ENCODE assay signal across 9 mouse cellular contexts in genomic region chr3:87150689-87151244, GRCm38 (mm10). TPM values are rescaled to one million over a fixed set of nuclear protein-coding genes. Genes with fewer than 3 reads are reported as not detected.
DNase-seq lines count a peak whose midpoint lies in the region; ATAC-seq and TF ChIP-seq lines count a peak whose summit lies in the region.
"Had no signal": no experiment of that assay in that cellular context is flagged by ENCODE, and none has a peak within 500 bp of the region (broad histone marks: within the 10 kb centered on the region; RNA-seq: fewer than 3 reads in every experiment).

No protein-coding gene starts in this region.

- peaks cover 4% of the 10 kb centered on the region for H3K4me1 ChIP-seq in kidney, adult 2 months (ENCODE audit: control insufficient read depth, insufficient read depth, low read length)
- peaks cover 33% of the 10 kb centered on the region for H3K4me1 ChIP-seq in lung, postnatal 0 days (ENCODE audit: insufficient read depth, low read depth, low read length)
- H3K4me1 ChIP-seq in stomach, postnatal 0 days (replicated peaks; ENCODE audit: control insufficient read depth, insufficient read depth): peaks cover 10% of the 10 kb centered on the region

- intact Hi-C loops in left cerebral cortex, postnatal 25 days (cut with DNase I): no loop called here

- ATAC-seq in lung, postnatal 0 days: peak; percentile 88
- peak; percentile 68; the same call in 1 of the 2 replicates for ATAC-seq in stomach, postnatal 0 days (ENCODE audit: low FRiP score, low TSS enrichment)

- H3K4me2 ChIP-seq in lung, postnatal 0 days (replicated peaks; ENCODE audit: low read depth, low read length): peak overlapping the region; percentile 34
- 0 out of 2 replicates have a peak overlapping the region, but pooled peaks have one; percentile 15 for H3K4me2 ChIP-seq in stomach, postnatal 0 days (replicated peaks; ENCODE audit: low read depth)

- no peaks in the 10 kb centered on the region for H3K27me3 ChIP-seq in kidney, adult 2 months (replicated peaks; ENCODE audit: control insufficient read depth, insufficient read depth, low read length)
- no peaks in the 10 kb centered on the region for H3K27me3 ChIP-seq in lung, postnatal 0 days (replicated peaks; ENCODE audit: insufficient read depth, low read length)
- H3K27me3 ChIP-seq in stomach, postnatal 0 days (ENCODE audit: control insufficient read depth, insufficient read depth, low read length): no peaks in the 10 kb centered on the region

- H3K36me3 ChIP-seq in kidney, adult 2 months (ENCODE audit: control insufficient read depth, insufficient read depth, low read length): no peaks in the 10 kb centered on the region
- H3K36me3 ChIP-seq in lung, postnatal 0 days (ENCODE audit: insufficient read depth, low read length): no peaks in the 10 kb centered on the region
- no peaks in the 10 kb centered on the region for H3K36me3 ChIP-seq in stomach, postnatal 0 days (ENCODE audit: control insufficient read depth, insufficient read depth, low read length)
- H3K36me3 ChIP-seq: G1E had no signal

- no peak for TF ChIP-seq POLR2A in kidney, adult 2 months (IDR thresholded peaks at IDR 0.05; ENCODE audit: low read depth, low read length)

- peak overlapping the region; percentile 29; the same call in 1 of the 2 replicates for H3K9ac ChIP-seq in lung, postnatal 0 days (replicated peaks; ENCODE audit: low read depth)
- H3K9ac ChIP-seq in stomach, postnatal 0 days (ENCODE audit: low read length): peak overlapping the region; percentile 43; the same call in 1 of the 2 replicates

- TF ChIP-seq EP300 in lung, postnatal 0 days (IDR thresholded peaks at IDR 0.05): peak; percentile 57; the same call in 1 of the 2 replicates
- TF ChIP-seq EP300 in stomach, postnatal 0 days (optimal IDR thresholded peaks at IDR 0.05): no peak

- no peak for TF ChIP-seq CTCF in kidney, adult 2 months (conservative IDR thresholded peaks at IDR 0.05; ENCODE audit: insufficient read depth, insufficient read length, low read depth, low read length)
- TF ChIP-seq CTCF in lung, postnatal 0 days (IDR thresholded peaks at IDR 0.05): no peak
- TF ChIP-seq CTCF in stomach, postnatal 0 days (IDR thresholded peaks at IDR 0.05; ENCODE audit: low read depth): no peak

- 27% methylated on average over 16 of the region's 16 CpGs for WGBS in kidney, adult 2 months
- 10% methylated on average over 16 of the region's 16 CpGs for WGBS in lung, postnatal 0 days
- 25% methylated on average over 16 of the region's 16 CpGs for WGBS in stomach, postnatal 0 days

- H3K27ac ChIP-seq in kidney, adult 2 months (ENCODE audit: insufficient read depth, low read depth, low read length): peak overlapping the region; percentile 89
- H3K27ac ChIP-seq in lung, postnatal 0 days (ENCODE audit: low read length): peak overlapping the region; percentile 93
- peak overlapping the region; percentile 94 for H3K27ac ChIP-seq in stomach, postnatal 0 days (replicated peaks)

- H3K9me3 ChIP-seq in lung, postnatal 0 days (ENCODE audit: low read length): no peaks in the 10 kb centered on the region
- H3K9me3 ChIP-seq in stomach, postnatal 0 days (ENCODE audit: control insufficient read depth, low read length): no peaks in the 10 kb centered on the region
- H3K9me3 ChIP-seq: G1E had no signal

- no peak overlapping the region for H3K4me3 ChIP-seq in kidney, adult 2 months (ENCODE audit: insufficient read depth, low read depth, low read length)
- H3K4me3 ChIP-seq in lung, postnatal 0 days (ENCODE audit: low read depth, low read length): no peak overlapping the region
- H3K4me3 ChIP-seq in stomach, postnatal 0 days (ENCODE audit: low read depth, low read length): no peak overlapping the region

- DNase-seq in kidney, adult 11 months: peak; percentile 31
- DNase-seq in kidney, adult 18-20 months: no peak
- peak; percentile 87 for DNase-seq in forelimb bud, embryonic 11.5 days (ENCODE audit: low read depth, low spot score)
- peak; percentile 61 for DNase-seq in kidney, adult 2 months
- DNase-seq in lung, postnatal 0 days (ENCODE audit: low spot score): peak; percentile 90
- no peak for DNase-seq in stomach, postnatal 0 days (ENCODE audit: low spot score)
- DNase-seq in left cerebral cortex, postnatal 25 days (ENCODE audit: low spot score in 2 of 2): no peak
- DNase-seq in layer of hippocampus, postnatal 25 days (ENCODE audit: extremely low spot score in 1 of 2, low spot score in 1 of 2): no peak

RNA-seq across cellular contexts. Expression of gene Kirrel, which starts 23.8 kb away (rescaled TPM):
- 10.0 and 10.2 TPM in 2 replicates for polyA plus RNA-seq in kidney, adult 2 months (2012; rRNA removed)
- 3.5 TPM in 2 replicates for polyA plus RNA-seq in lung, postnatal 0 days (2015; fragmentation: Nextera tagmentation; extraction: Ambion mirVana)
- polyA plus RNA-seq in stomach, postnatal 0 days (2015; fragmentation: Nextera tagmentation; extraction: Ambion mirVana): 4.1 and 4.5 TPM in 2 replicates
- 1 to 10 TPM; 3.8 to 4.3 TPM for total RNA-seq in left cerebral cortex, postnatal 25 days (2021)
- 1 to 10 TPM; 3.4 TPM for total RNA-seq in layer of hippocampus, postnatal 25 days (2021)
- polyA plus RNA-seq: G1E had no signal

Comparison
In these comparisons a context has a peak if more than half of its experiments do, and no peak if none do; other contexts are left out.
1. DNase-seq: peak in kidney, adult 11 months (single experiment), forelimb bud, embryonic 11.5 days (single experiment), kidney, adult 2 months (single experiment) and lung, postnatal 0 days (single experiment); none in kidney, adult 18-20 months (single experiment), stomach, postnatal 0 days (single experiment), left cerebral cortex, postnatal 25 days (0 of 2) and layer of hippocampus, postnatal 25 days (0 of 2).
2. Peak in every context shown above with its lines, with median percentiles within 50 percentile points of each other: H3K27ac ChIP-seq.